Mouse (Mus musculus): ENCODE data around the gene Prim2. TPM values are rescaled to one million over a fixed set of nuclear protein-coding genes. Genes with fewer than 3 reads are reported as not detected.

Gene Prim2
- polyA plus RNA-seq, 1 experiment from 2014 or later = 15.7 TPM

GRCm38 (mm10) chr1:33436167-33436566, 233.4 kb downstream of the Prim2 start:
- H3K4me1 ChIP-seq (ENCODE audit: insufficient read depth) = no peaks in the 10 kb centered on the region

More at GRCm38 (mm10) chr1:33436167-33436566, 233.4 kb downstream of the Prim2 start:
- Histone ChIP-seq H3K36me3 (replicated peaks; ENCODE audit: insufficient read depth, low read length) (no peaks in the 10 kb centered on the region), H3K9me3 (ENCODE audit: low read length) (no peaks in the 10 kb centered on the region), H3K27ac (ENCODE audit: low read depth) (no peak overlapping the region), H3K4me2 (ENCODE audit: low read depth, low read length) (no peak overlapping the region), H3K27me3 (ENCODE audit: insufficient read depth, low read length) (no peaks in the 10 kb centered on the region), H3K4me3 (ENCODE audit: low read depth, low read length) (no peak overlapping the region), H3K9ac (replicated peaks) (no peak overlapping the region)
- WGBS (ENCODE audit: insufficient replicate concordance) = 68% methylated on average over 2 of the region's 2 CpGs
- DNase-seq = no peak
- TF ChIP-seq EP300 (IDR thresholded peaks at IDR 0.05; ENCODE audit: low read depth) (no peak), CTCF (IDR thresholded peaks at IDR 0.05; ENCODE audit: low read depth) (no peak)
- no peak for ATAC-seq

Other genes starting within 250 kb of the Prim2 start
- gene Rab23, start 50.1 kb upstream of the Prim2 start, polyA plus RNA-seq (2015; fragmentation: Nextera tagmentation; extraction: Ambion mirVana) = 2.3 and 2.8 TPM in 2 replicates
- 12.8 and 16.0 TPM in 2 replicates for gene Bag2, start 88.0 kb upstream of the Prim2 start, polyA plus RNA-seq (2015; fragmentation: Nextera tagmentation; extraction: Ambion mirVana)
- 3.8 and 4.4 TPM in 2 replicates for gene Zfp451, start 144.8 kb upstream of the Prim2 start, polyA plus RNA-seq (2015; fragmentation: Nextera tagmentation; extraction: Ambion mirVana)
- 0.12 and 0.22 TPM in 2 replicates for gene Bend6, start 238.0 kb upstream of the Prim2 start, polyA plus RNA-seq (2015; fragmentation: Nextera tagmentation; extraction: Ambion mirVana)
- gene Dst, start 238.4 kb upstream of the Prim2 start, polyA plus RNA-seq (2015; fragmentation: Nextera tagmentation; extraction: Ambion mirVana) = 6.0 and 6.4 TPM in 2 replicates

Measured in liver, postnatal 0 days (tissue).